Mouse (Mus musculus): Measurements from ENCODE around the gene Kirrel3. TPM values are rescaled to one million over a fixed set of nuclear protein-coding genes. Genes with fewer than 3 reads are reported as not detected.

Kirrel3 gene
- polyA plus RNA-seq, 1 experiment, result not detected

GRCm38 (mm10) chr9:34772022-34772437, 286.3 kb downstream of the Kirrel3 start:
- no peaks in the 10 kb centered on the region; the same call in 1 of the 2 replicates for H3K9me3 ChIP-seq (ENCODE audit: control insufficient read depth, low read length)
- H3K36me3 ChIP-seq (ENCODE audit: control insufficient read depth), result no peaks in the 10 kb centered on the region
- H3K4me1 ChIP-seq (ENCODE audit: control insufficient read depth), result no peaks in the 10 kb centered on the region
- no peaks in the 10 kb centered on the region for H3K27me3 ChIP-seq (ENCODE audit: control insufficient read depth)
- H3K4me3 ChIP-seq (replicated peaks), result no peak overlapping the region
- no peak for TF ChIP-seq TAL1 (IDR thresholded peaks at IDR 0.05; ENCODE audit: low read length)
- TF ChIP-seq GATA1 (IDR thresholded peaks at IDR 0.05; ENCODE audit: low read length), result no peak

DNA sequence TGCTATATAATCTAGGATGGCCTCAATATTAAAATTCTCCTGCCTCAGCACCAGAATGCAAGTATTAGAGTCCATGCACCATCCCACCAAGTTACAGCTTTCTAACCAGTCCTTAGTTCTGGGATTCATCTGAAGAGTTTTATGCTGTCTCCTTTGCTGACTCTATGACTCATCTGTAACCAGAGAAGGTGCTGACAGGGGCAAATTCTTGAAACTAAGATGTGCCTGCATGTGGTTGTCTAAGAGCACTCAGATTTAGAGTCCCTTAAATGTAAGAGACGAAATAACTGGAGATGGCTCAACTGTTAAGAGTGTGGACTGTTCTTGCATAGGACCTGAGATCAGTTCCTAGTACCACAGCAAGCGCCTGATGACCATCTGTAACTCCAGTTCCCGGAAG, 295.7 kb downstream of the Kirrel3 start:
- H3K27me3 ChIP-seq (ENCODE audit: control insufficient read depth), result no peaks in the 10 kb centered on the region
- no peaks in the 10 kb centered on the region for H3K9me3 ChIP-seq (ENCODE audit: control insufficient read depth, low read length)
- H3K36me3 ChIP-seq (ENCODE audit: control insufficient read depth), result no peaks in the 10 kb centered on the region
- no peak overlapping the region for H3K4me3 ChIP-seq (replicated peaks)
- H3K4me1 ChIP-seq (ENCODE audit: control insufficient read depth), result no peaks in the 10 kb centered on the region
- TF ChIP-seq GATA1 (IDR thresholded peaks at IDR 0.05; ENCODE audit: low read length) (no peak), TAL1 (IDR thresholded peaks at IDR 0.05; ENCODE audit: low read length) (no peak)

- Histone ChIP-seq H3K27me3 (ENCODE audit: control insufficient read depth) (no peaks in the 10 kb centered on the region), H3K4me1 (ENCODE audit: control insufficient read depth) (no peaks in the 10 kb centered on the region), H3K4me3 (replicated peaks) (no peak overlapping the region), H3K9me3 (ENCODE audit: control insufficient read depth, low read length) (no peaks in the 10 kb centered on the region), H3K36me3 (ENCODE audit: control insufficient read depth) (no peaks in the 10 kb centered on the region)
- no peak for TF ChIP-seq TAL1 (IDR thresholded peaks at IDR 0.05; ENCODE audit: low read length)
- no peak for TF ChIP-seq GATA1 (IDR thresholded peaks at IDR 0.05; ENCODE audit: low read length)
Observed at GRCm38 (mm10) chr9:34787915-34788314, 302.2 kb downstream of the Kirrel3 start.

- Histone ChIP-seq H3K4me3 (replicated peaks) (no peak overlapping the region), H3K36me3 (ENCODE audit: control insufficient read depth) (no peaks in the 10 kb centered on the region), H3K4me1 (ENCODE audit: control insufficient read depth) (no peaks in the 10 kb centered on the region), H3K27me3 (ENCODE audit: control insufficient read depth) (no peaks in the 10 kb centered on the region), H3K9me3 (ENCODE audit: control insufficient read depth, low read length) (no peaks in the 10 kb centered on the region)
- TF ChIP-seq GATA1 (IDR thresholded peaks at IDR 0.05; ENCODE audit: low read length), result no peak
- no peak for TF ChIP-seq TAL1 (IDR thresholded peaks at IDR 0.05; ENCODE audit: low read length)
Observed at GRCm38 (mm10) chr9:34795226-34795625, 309.5 kb downstream of the Kirrel3 start.

GRCm38 (mm10) chr9:34797688-34798339, 312.1 kb downstream of the Kirrel3 start:
- Histone ChIP-seq H3K9me3 (ENCODE audit: control insufficient read depth, low read length) (no peaks in the 10 kb centered on the region), H3K27me3 (ENCODE audit: control insufficient read depth) (no peaks in the 10 kb centered on the region), H3K36me3 (ENCODE audit: control insufficient read depth) (no peaks in the 10 kb centered on the region), H3K4me1 (ENCODE audit: control insufficient read depth) (no peaks in the 10 kb centered on the region), H3K4me3 (replicated peaks) (no peak overlapping the region)
- TF ChIP-seq TAL1 (IDR thresholded peaks at IDR 0.05; ENCODE audit: low read length) (no peak), GATA1 (IDR thresholded peaks at IDR 0.05; ENCODE audit: low read length) (no peak)

- Histone ChIP-seq H3K4me1 (ENCODE audit: control insufficient read depth) (no peaks in the 10 kb centered on the region), H3K27me3 (ENCODE audit: control insufficient read depth) (no peaks in the 10 kb centered on the region), H3K9me3 (ENCODE audit: control insufficient read depth, low read length) (no peaks in the 10 kb centered on the region), H3K36me3 (ENCODE audit: control insufficient read depth) (no peaks in the 10 kb centered on the region), H3K4me3 (replicated peaks) (no peak overlapping the region)
- no peak for TF ChIP-seq GATA1 (IDR thresholded peaks at IDR 0.05; ENCODE audit: low read length)
- no peak for TF ChIP-seq TAL1 (IDR thresholded peaks at IDR 0.05; ENCODE audit: low read length)
Observed at GRCm38 (mm10) chr9:34801662-34802061, 316.0 kb downstream of the Kirrel3 start.

- H3K4me1 ChIP-seq (ENCODE audit: control insufficient read depth), result no peaks in the 10 kb centered on the region
- no peak overlapping the region for H3K4me3 ChIP-seq (replicated peaks)
- H3K9me3 ChIP-seq (ENCODE audit: control insufficient read depth, low read length), result no peaks in the 10 kb centered on the region
- no peaks in the 10 kb centered on the region for H3K27me3 ChIP-seq (ENCODE audit: control insufficient read depth)
- TF ChIP-seq TAL1 (IDR thresholded peaks at IDR 0.05; ENCODE audit: low read length), result no peak
- no peak for TF ChIP-seq GATA1 (IDR thresholded peaks at IDR 0.05; ENCODE audit: low read length)
- H3K36me3 ChIP-seq (ENCODE audit: control insufficient read depth), result no peaks in the 10 kb centered on the region
Observed at GRCm38 (mm10) chr9:34806854-34807253, 321.2 kb downstream of the Kirrel3 start.

DNA sequence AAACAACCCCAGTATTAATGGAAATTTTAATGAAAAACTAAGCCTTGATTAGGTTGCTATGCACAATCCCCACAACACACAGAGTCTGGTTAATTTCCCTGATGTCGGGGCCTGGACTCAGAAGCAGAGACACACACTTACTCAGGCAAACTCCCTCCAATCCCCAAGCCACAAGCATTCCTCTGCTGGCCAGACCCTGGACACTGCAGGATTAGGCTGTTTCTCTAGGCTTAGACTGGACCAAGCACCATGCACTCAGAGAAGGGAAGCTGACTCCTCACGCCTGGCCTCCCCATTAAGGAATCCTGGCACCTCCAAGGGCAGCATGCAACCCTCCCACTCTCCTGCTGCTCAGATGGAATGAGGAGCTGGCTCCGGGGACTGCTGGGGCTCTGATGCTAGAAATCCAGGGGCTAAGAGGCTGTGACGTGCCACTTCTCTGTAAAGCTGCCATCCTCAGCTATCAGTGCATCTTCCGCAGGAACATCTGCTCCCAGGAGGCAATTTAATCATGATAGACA, 324.4 kb downstream of the Kirrel3 start:
- TF ChIP-seq TAL1 (IDR thresholded peaks at IDR 0.05; ENCODE audit: low read length), result no peak
- TF ChIP-seq GATA1 (IDR thresholded peaks at IDR 0.05; ENCODE audit: low read length), result no peak
- Histone ChIP-seq H3K4me3 (replicated peaks) (no peak overlapping the region), H3K36me3 (ENCODE audit: control insufficient read depth) (no peaks in the 10 kb centered on the region), H3K9me3 (ENCODE audit: control insufficient read depth, low read length) (no peaks in the 10 kb centered on the region), H3K27me3 (ENCODE audit: control insufficient read depth) (no peaks in the 10 kb centered on the region), H3K4me1 (ENCODE audit: control insufficient read depth) (no peaks in the 10 kb centered on the region)

- H3K36me3 ChIP-seq (ENCODE audit: control insufficient read depth), result no peaks in the 10 kb centered on the region
- no peaks in the 10 kb centered on the region for H3K4me1 ChIP-seq (ENCODE audit: control insufficient read depth)
- no peak overlapping the region for H3K4me3 ChIP-seq (replicated peaks)
- TF ChIP-seq TAL1 (IDR thresholded peaks at IDR 0.05; ENCODE audit: low read length) (no peak), GATA1 (IDR thresholded peaks at IDR 0.05; ENCODE audit: low read length) (no peak)
- no peaks in the 10 kb centered on the region for H3K9me3 ChIP-seq (ENCODE audit: control insufficient read depth, low read length)
- no peaks in the 10 kb centered on the region for H3K27me3 ChIP-seq (ENCODE audit: control insufficient read depth)
Observed at GRCm38 (mm10) chr9:34818325-34818976, 332.8 kb downstream of the Kirrel3 start.
